Mouse (Mus musculus) liver, postnatal 0 days (tissue): ENCODE measurements around the gene 4930519G04Rik.

Experiments used
- CTCF ChIP-seq: sonication (generic); IDR thresholded peaks from 2 replicates; pipeline ENCODE4 v1.5.1; 2016; ENCODE audit warnings: antibody characterized with exemption, low read depth
- EP300 ChIP-seq: IDR thresholded peaks from 2 replicates; pipeline ENCODE4 v1.6.1; 2016; ENCODE audit warnings: antibody characterized with exemption, low read depth, mild to moderate bottlenecking

- no peak for TF ChIP-seq CTCF
- TF ChIP-seq EP300: no peak
Observed at GRCm38 (mm10) chr5:114836886-114837285, 16.6 kb upstream of the 4930519G04Rik start.
